Mouse (Mus musculus): ENCODE measurements around the gene Pafah1b1. TPM values are rescaled to one million over a fixed set of nuclear protein-coding genes. Genes with fewer than 3 reads are reported as not detected.

Pafah1b1 gene
- polyA plus RNA-seq, 1 experiment from 2014 or later: 33.8 TPM

DNA sequence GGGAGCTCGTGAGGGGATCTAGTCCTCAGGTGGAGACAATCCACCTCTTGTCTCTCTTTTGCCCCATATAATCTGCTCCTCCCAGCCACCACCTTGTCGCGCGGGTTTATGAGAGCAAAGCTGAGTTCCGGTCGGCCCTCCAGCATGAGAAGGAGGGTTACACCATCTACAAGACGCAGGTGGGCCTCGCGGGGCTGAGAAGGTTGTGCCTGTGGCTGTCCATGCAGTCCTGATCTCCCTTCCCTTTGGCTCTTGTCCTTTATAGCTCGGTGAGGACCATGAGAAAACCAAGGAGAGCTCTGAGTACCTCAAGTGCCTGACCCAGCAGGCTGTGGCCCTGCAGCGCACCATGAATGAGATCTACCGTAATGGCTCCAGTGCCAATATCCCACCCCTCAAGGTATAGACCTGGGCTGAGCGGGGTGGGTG lies 56.9 kb downstream of the Pafah1b1 start:
- Histone ChIP-seq H3K9me3 (ENCODE audit: control insufficient read depth, low read length) (no peaks in the 10 kb centered on the region), H3K36me3 (ENCODE audit: control insufficient read depth, insufficient read depth, low read length) (peaks cover 31% of the 10 kb centered on the region), H3K27me3 (replicated peaks; ENCODE audit: control insufficient read depth, insufficient read depth, low read length) (no peaks in the 10 kb centered on the region), H3K4me1 (ENCODE audit: control insufficient read depth, insufficient read depth, low read length) (no peaks in the 10 kb centered on the region), H3K4me2 (ENCODE audit: low read depth, low read length) (no peak overlapping the region), H3K27ac (ENCODE audit: low read length) (no peak overlapping the region), H3K9ac (ENCODE audit: low read depth, low read length) (no peak overlapping the region), H3K4me3 (ENCODE audit: low read length) (no peak overlapping the region)
- WGBS: 95% methylated on average over 13 of the region's 13 CpGs
- ATAC-seq: no peak

DNA sequence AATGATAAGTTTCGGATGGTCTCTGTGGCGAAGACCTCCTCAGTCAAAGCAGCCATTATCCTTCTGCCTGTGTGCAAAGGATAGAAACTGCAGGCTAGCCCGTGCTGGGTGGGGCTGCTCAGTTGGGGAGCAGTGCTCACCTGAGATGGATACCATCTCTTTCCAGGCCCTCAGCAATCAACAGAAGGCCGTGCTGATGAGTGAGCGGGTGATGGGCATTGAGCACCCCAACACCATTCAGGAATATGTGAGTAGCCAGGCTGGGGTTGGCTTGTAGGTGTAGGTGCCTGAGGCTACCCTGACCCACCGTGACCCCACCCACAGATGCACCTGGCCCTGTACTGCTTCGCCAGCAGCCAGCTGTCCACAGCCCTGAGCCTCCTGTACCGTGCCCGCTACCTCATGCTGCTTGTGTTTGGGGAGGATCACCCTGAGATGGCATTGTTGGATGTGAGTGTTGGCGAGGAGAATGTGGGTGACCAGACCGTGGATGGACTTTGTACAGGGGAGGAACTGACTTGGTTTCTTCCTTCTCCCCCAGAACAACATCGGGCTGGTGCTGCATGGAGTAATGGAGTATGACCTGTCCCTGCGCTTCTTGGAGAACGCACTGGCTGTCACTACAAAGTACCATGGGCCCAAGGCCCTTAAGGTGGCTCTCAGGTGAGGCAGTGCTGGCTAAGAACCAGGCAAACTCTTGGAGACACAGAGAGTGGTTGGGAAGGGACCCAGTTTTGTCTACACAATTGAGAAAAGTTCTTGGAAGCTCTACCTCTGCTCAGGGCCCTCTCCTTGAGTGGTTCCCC lies 57.5 kb downstream of the Pafah1b1 start:
- Histone ChIP-seq H3K4me1 (ENCODE audit: control insufficient read depth, insufficient read depth, low read length) (no peaks in the 10 kb centered on the region), H3K9ac (ENCODE audit: low read depth, low read length) (no peak overlapping the region), H3K36me3 (ENCODE audit: control insufficient read depth, insufficient read depth, low read length) (peaks cover 35% of the 10 kb centered on the region), H3K27ac (ENCODE audit: low read length) (no peak overlapping the region), H3K4me3 (ENCODE audit: low read length) (no peak overlapping the region), H3K27me3 (replicated peaks; ENCODE audit: control insufficient read depth, insufficient read depth, low read length) (no peaks in the 10 kb centered on the region), H3K9me3 (ENCODE audit: control insufficient read depth, low read length) (no peaks in the 10 kb centered on the region), H3K4me2 (ENCODE audit: low read depth, low read length) (no peak overlapping the region)
- no peak for ATAC-seq
- 96% methylated on average over 14 of the region's 14 CpGs for WGBS

DNA sequence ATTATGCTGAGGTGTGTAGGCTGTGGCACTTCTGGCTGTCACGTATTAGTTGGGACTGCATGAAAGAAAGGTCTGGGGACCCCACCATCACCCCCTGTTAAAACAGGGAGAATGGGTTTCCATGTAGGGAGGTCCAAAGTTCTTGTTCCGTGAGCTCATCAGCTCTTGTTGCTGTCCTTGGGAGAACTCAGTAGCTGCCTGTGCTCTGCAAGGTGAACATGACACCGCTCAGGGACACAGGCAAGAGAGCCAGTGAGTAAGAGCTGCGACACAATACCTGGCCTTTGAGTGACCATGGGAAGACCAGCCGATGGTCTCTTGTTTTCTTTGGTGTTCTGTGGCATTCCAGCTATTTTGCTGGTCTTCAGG lies 58.2 kb downstream of the Pafah1b1 start:
- Histone ChIP-seq H3K9me3 (ENCODE audit: control insufficient read depth, low read length) (no peaks in the 10 kb centered on the region), H3K4me3 (ENCODE audit: low read length) (no peak overlapping the region), H3K9ac (ENCODE audit: low read depth, low read length) (no peak overlapping the region), H3K27ac (ENCODE audit: low read length) (no peak overlapping the region), H3K36me3 (ENCODE audit: control insufficient read depth, insufficient read depth, low read length) (peaks cover 42% of the 10 kb centered on the region), H3K27me3 (replicated peaks; ENCODE audit: control insufficient read depth, insufficient read depth, low read length) (no peaks in the 10 kb centered on the region), H3K4me1 (ENCODE audit: control insufficient read depth, insufficient read depth, low read length) (no peaks in the 10 kb centered on the region), H3K4me2 (ENCODE audit: low read depth, low read length) (no peak overlapping the region)
- WGBS: 90% methylated on average over 5 of the region's 5 CpGs
- ATAC-seq: no peak

DNA sequence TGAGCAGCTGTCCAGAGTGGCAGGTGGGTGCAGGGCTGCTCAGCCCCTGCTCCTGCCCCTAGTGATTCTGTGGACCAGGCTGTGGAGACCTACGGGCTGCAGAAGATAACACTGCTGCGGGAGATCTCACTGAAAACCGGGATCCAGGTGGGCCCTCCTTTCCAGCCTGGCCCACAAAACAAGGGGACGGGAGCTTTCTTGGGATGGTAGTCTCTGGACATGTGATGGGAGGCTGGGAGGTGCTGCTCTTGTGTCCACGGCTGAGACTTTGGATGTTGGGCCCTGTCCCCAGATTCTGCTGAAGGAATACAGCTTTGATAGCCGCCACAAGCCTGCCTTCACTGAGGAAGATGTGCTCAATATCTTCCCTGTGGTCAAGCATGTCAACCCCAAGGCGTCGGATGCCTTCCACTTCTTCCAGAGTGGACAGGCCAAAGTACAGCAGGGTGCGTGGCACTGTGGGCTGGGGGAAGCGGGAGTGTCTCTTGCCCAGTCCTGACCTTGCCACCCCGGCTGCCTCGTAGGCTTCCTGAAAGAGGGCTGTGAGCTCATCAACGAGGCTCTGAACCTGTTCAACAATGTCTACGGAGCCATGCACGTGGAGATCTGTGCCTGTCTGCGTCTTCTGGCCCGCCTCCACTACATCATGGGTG lies 58.7 kb downstream of the Pafah1b1 start:
- Histone ChIP-seq H3K4me2 (ENCODE audit: low read depth, low read length) (no peak overlapping the region), H3K9me3 (ENCODE audit: control insufficient read depth, low read length) (no peaks in the 10 kb centered on the region), H3K27me3 (replicated peaks; ENCODE audit: control insufficient read depth, insufficient read depth, low read length) (no peaks in the 10 kb centered on the region), H3K9ac (ENCODE audit: low read depth, low read length) (no peak overlapping the region), H3K27ac (ENCODE audit: low read length) (no peak overlapping the region), H3K36me3 (ENCODE audit: control insufficient read depth, insufficient read depth, low read length) (peaks cover 46% of the 10 kb centered on the region), H3K4me3 (ENCODE audit: low read length) (no peak overlapping the region), H3K4me1 (ENCODE audit: control insufficient read depth, insufficient read depth, low read length) (no peaks in the 10 kb centered on the region)
- 89% methylated on average over 17 of the region's 17 CpGs for WGBS
- ATAC-seq: no peak

DNA sequence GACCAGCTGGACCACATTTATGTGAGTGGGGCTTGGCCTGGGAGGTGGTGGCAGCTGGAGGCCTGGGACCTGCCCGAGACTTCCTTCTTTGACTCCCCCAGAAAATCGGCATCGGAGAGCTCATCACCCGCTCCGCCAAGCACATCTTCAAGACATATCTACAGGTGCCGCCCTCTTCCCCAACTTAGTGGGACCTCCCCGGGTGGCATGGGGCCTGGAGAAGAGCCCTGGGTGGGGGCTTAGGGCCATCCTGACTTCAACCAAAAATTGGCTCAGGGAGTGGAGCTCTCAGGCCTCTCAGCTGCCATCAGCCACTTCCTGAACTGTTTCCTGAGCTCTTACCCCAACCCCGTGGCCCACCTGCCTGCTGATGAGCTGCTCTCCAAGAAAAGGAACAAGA lies 59.6 kb downstream of the Pafah1b1 start:
- no peak for ATAC-seq
- no peak overlapping the region for H3K27ac ChIP-seq (ENCODE audit: low read length)
- H3K4me2 ChIP-seq (ENCODE audit: low read depth, low read length): no peak overlapping the region
- 93% methylated on average over 8 of the region's 8 CpGs for WGBS
- H3K4me3 ChIP-seq (ENCODE audit: low read length): no peak overlapping the region
- no peak overlapping the region for H3K9ac ChIP-seq (ENCODE audit: low read depth, low read length)
- H3K4me1 ChIP-seq (ENCODE audit: control insufficient read depth, insufficient read depth, low read length): no peaks in the 10 kb centered on the region
- H3K36me3 ChIP-seq (ENCODE audit: control insufficient read depth, insufficient read depth, low read length): peaks cover 53% of the 10 kb centered on the region
- no peaks in the 10 kb centered on the region for H3K9me3 ChIP-seq (ENCODE audit: control insufficient read depth, low read length)
- H3K27me3 ChIP-seq (replicated peaks; ENCODE audit: control insufficient read depth, insufficient read depth, low read length): no peaks in the 10 kb centered on the region

DNA sequence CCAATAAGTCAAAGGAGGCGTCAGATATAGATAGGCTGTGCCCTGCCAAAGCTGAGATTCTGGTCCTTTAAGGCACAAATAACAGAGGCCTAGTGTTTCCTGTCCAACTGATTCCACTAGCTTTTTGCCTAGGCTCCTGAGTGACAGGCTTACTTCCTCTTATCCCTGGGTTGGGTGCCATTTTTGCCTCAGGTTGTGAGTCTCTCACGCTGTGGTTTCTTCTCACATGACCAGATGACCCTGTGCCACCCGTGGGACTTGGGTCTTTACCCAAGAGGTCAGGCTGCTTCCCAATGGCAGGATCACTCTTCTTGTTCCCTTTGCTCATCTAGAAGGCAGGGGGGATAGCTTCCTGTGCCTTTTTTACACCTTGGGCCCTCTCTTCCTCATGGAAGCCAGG lies 60.2 kb downstream of the Pafah1b1 start:
- H3K27me3 ChIP-seq (replicated peaks; ENCODE audit: control insufficient read depth, insufficient read depth, low read length): no peaks in the 10 kb centered on the region
- H3K4me1 ChIP-seq (ENCODE audit: control insufficient read depth, insufficient read depth, low read length): no peaks in the 10 kb centered on the region
- no peaks in the 10 kb centered on the region for H3K9me3 ChIP-seq (ENCODE audit: control insufficient read depth, low read length)
- peaks cover 53% of the 10 kb centered on the region for H3K36me3 ChIP-seq (ENCODE audit: control insufficient read depth, insufficient read depth, low read length)
- H3K4me3 ChIP-seq (ENCODE audit: low read length): no peak overlapping the region
- no peak overlapping the region for H3K27ac ChIP-seq (ENCODE audit: low read length)
- H3K4me2 ChIP-seq (ENCODE audit: low read depth, low read length): no peak overlapping the region
- no peak overlapping the region for H3K9ac ChIP-seq (ENCODE audit: low read depth, low read length)
- ATAC-seq: no peak
- 87% methylated on average over 3 of the region's 3 CpGs for WGBS

DNA sequence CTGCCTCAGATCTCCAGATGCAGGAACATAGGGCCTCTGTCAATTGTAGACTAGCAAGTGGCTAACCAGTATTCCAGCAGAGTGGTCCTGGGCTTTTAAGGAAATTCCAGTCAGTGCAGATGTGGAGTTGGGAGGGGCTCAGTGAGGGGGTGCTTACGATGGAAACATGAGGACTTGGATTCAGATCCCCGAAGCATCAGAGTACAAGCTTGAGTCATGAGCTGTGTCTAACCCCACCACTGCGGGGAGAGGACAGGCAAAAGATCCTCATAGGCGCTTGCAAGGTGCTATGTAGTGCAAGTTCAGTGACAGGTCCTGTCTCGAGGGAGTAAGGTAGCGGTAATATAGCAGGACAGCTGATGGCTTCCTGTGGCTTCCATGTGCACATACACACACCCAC lies 62.2 kb downstream of the Pafah1b1 start:
- WGBS: 83% methylated on average over 6 of the region's 6 CpGs
- no peak overlapping the region for H3K4me2 ChIP-seq (ENCODE audit: low read depth, low read length)

DNA sequence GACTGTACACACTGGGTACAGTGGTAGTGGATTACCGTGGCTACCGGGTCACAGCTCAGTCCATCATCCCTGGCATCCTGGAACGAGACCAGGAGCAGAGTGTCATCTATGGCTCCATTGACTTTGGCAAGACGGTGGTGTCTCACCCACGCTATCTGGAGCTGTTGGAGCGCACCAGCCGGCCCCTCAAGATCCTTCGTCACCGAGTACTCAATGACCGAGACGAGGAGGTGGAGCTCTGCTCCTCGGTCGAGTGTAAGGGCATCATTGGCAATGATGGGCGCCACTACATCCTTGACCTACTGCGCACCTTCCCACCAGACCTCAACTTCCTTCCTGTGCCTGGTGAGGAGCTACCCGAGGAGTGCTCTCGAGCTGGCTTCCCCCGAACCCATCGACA lies 62.8 kb downstream of the Pafah1b1 start:
- H3K36me3 ChIP-seq (ENCODE audit: control insufficient read depth, insufficient read depth, low read length): peaks cover 60% of the 10 kb centered on the region
- H3K27me3 ChIP-seq (replicated peaks; ENCODE audit: control insufficient read depth, insufficient read depth, low read length): no peaks in the 10 kb centered on the region
- no peak for ATAC-seq
- H3K4me1 ChIP-seq (ENCODE audit: control insufficient read depth, insufficient read depth, low read length): no peaks in the 10 kb centered on the region
- H3K27ac ChIP-seq (ENCODE audit: low read length): no peak overlapping the region
- H3K9me3 ChIP-seq (ENCODE audit: control insufficient read depth, low read length): 0 out of 2 replicates have a peak, but pooled peaks cover 4% of the 10 kb centered on the region
- no peak overlapping the region for H3K4me2 ChIP-seq (ENCODE audit: low read depth, low read length)
- 92% methylated on average over 19 of the region's 19 CpGs for WGBS
- no peak overlapping the region for H3K9ac ChIP-seq (ENCODE audit: low read depth, low read length)
- no peak overlapping the region for H3K4me3 ChIP-seq (ENCODE audit: low read length)

More for the DNA sequence above, 62.2 kb downstream of the Pafah1b1 start:
- ATAC-seq: no peak
- 0 out of 2 replicates have a peak, but pooled peaks cover 4% of the 10 kb centered on the region for H3K9me3 ChIP-seq (ENCODE audit: control insufficient read depth, low read length)
- no peak overlapping the region for H3K4me3 ChIP-seq (ENCODE audit: low read length)
- H3K36me3 ChIP-seq (ENCODE audit: control insufficient read depth, insufficient read depth, low read length): peaks cover 60% of the 10 kb centered on the region
- no peak overlapping the region for H3K9ac ChIP-seq (ENCODE audit: low read depth, low read length)
- H3K27me3 ChIP-seq (replicated peaks; ENCODE audit: control insufficient read depth, insufficient read depth, low read length): no peaks in the 10 kb centered on the region
- no peaks in the 10 kb centered on the region for H3K4me1 ChIP-seq (ENCODE audit: control insufficient read depth, insufficient read depth, low read length)
- no peak overlapping the region for H3K27ac ChIP-seq (ENCODE audit: low read length)

DNA sequence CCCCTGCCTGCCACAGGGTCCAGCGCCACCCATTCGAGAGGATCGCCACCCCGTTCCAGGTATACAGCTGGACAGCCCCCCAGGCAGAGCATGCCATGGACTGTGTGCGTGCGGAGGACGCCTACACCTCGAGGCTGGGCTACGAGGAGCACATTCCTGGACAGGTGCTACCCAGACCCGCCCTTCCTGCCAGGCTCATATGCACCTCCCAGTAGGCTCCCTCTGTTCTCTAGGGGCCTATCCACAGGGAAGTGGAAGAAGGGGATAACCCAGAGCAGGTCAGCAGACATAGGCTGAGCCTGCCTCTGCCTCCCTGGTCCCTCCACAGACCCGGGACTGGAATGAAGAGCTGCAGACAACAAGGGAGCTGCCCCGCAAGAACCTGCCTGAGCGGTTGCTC lies 64.1 kb downstream of the Pafah1b1 start:
- H3K27me3 ChIP-seq (replicated peaks; ENCODE audit: control insufficient read depth, insufficient read depth, low read length): no peaks in the 10 kb centered on the region
- 90% methylated on average over 13 of the region's 13 CpGs for WGBS
- 0 out of 2 replicates have a peak, but pooled peaks cover 4% of the 10 kb centered on the region for H3K9me3 ChIP-seq (ENCODE audit: control insufficient read depth, low read length)
- no peak overlapping the region for H3K9ac ChIP-seq (ENCODE audit: low read depth, low read length)
- H3K4me1 ChIP-seq (ENCODE audit: control insufficient read depth, insufficient read depth, low read length): no peaks in the 10 kb centered on the region
- no peak overlapping the region for H3K4me3 ChIP-seq (ENCODE audit: low read length)
- peaks cover 57% of the 10 kb centered on the region for H3K36me3 ChIP-seq (ENCODE audit: control insufficient read depth, insufficient read depth, low read length)
- no peak overlapping the region for H3K4me2 ChIP-seq (ENCODE audit: low read depth, low read length)
- no peak overlapping the region for H3K27ac ChIP-seq (ENCODE audit: low read length)
- ATAC-seq: peak; percentile 30; the same call in 1 of the 2 replicates
